Mouse (Mus musculus) fibroblast of lung, adult 2 months (primary cell): ENCODE measurements around the gene Mrpl27.
"Not testable (repeated sequence)": the region's sequence is repeated elsewhere in the genome, so short reads cannot be mapped to it uniquely, and the experiment has no call there.

Experiments used
- DNase-seq: peaks from one replicate; pipeline ENCODE4 v3.0.0-alpha.2; 2011; ENCODE audit warnings: low read depth

The Mrpl27 gene

GRCm38 (mm10) chr11:94674984-94675383 is 21.4 kb downstream of the Mrpl27 start:
- no peak for DNase-seq

DNA sequence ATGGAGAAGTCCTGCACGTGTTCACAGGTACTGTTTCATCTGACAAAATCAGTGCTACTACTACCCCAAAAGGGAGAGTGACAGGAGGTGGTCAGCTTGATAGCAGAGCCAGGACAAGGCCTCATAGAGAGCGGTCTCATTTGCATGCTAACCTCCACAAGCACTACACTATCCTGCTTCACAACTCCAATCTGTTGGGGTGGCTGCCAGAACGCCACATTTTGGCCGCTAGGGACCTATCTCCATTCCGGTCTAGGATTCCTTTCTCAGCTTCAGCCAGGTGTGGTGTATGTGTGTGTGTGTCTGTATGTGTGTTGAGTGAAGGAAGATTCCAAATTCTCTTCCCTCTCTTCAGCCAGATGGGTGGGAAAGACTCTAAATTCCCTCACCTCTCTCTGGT is 21.9 kb downstream of the Mrpl27 start:
- DNase-seq: no peak

- DNase-seq: no peak
These were observed 22.7 kb downstream of the Mrpl27 start for GRCm38 (mm10) chr11:94676308-94676707.

DNA sequence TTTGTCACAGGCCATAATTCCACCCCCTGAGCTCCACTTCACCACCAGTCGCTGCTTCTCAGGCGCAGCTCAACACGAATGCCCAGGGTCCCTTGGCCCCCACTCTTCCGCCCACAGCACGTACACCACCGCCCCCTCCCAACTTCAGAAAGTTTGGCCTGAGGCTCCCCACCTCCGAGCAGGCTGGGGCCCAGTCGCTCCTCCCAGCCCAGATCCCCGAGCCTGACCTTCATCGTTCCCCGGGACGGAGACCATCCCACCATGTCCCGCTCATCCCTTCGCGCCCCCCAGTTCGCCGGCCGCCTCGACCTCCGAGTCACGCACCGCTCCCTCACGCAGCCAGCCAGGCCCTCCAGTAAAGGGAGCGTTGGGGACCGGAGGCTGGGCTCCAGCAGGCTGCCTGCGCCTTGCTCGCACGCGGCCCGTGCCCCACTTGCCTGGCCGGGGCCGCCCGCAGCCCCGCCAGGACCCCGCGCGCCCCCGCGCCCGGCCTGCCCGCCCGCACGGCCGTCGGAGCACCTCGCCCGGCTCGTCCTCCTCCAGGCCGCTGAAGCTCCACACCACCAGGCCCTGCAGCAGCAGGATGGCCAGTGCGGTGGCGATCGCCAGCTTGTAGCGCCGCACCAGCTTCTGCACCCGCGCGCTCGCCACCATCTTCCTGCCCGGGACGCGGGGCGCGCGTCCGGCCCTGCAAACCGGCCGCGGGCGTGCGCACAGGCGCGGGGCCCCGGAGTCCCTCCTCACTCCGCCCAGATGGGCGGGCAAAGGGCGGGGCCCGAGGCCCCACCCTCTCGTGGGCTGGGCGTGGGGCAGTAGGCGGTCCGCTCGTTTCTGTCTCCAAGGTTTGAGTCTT is 23.4 kb downstream of the Mrpl27 start, which contains the start of gene Xylt2:
Xylt2 (minus strand) TSS at position 762 of the 853 bp plus-strand sequence.
- peak; percentile 63 for DNase-seq

GRCm38 (mm10) chr11:94677607-94678145 is 24.1 kb downstream of the Mrpl27 start:
- DNase-seq: no peak

GRCm38 (mm10) chr11:94680639-94681038 is 27.1 kb downstream of the Mrpl27 start:
- DNase-seq: no peak

- DNase-seq: no peak
These were observed 28.1 kb downstream of the Mrpl27 start for GRCm38 (mm10) chr11:94681640-94682039.

- no peak for DNase-seq
These were observed 28.9 kb downstream of the Mrpl27 start for GRCm38 (mm10) chr11:94682427-94682826.

- no peak for DNase-seq
These were observed 33.6 kb downstream of the Mrpl27 start for GRCm38 (mm10) chr11:94687178-94687577.

- not testable (repeated sequence) for DNase-seq
These were observed 38.9 kb downstream of the Mrpl27 start for GRCm38 (mm10) chr11:94692502-94692901.

GRCm38 (mm10) chr11:94695508-94695907 is 41.9 kb downstream of the Mrpl27 start:
- DNase-seq: no peak

- DNase-seq: no peak
These were observed 43.6 kb downstream of the Mrpl27 start for GRCm38 (mm10) chr11:94697140-94697539.

GRCm38 (mm10) chr11:94697703-94698464 is 44.3 kb downstream of the Mrpl27 start:
- DNase-seq: no peak

- DNase-seq: no peak
These were observed 45.8 kb downstream of the Mrpl27 start for GRCm38 (mm10) chr11:94699399-94699798.

- DNase-seq: no peak
These were observed 48.0 kb downstream of the Mrpl27 start for GRCm38 (mm10) chr11:94701401-94702215.

GRCm38 (mm10) chr11:94702216-94702610 is 48.6 kb downstream of the Mrpl27 start:
- no peak for DNase-seq

GRCm38 (mm10) chr11:94704020-94704419 is 50.5 kb downstream of the Mrpl27 start:
- no peak for DNase-seq

DNA sequence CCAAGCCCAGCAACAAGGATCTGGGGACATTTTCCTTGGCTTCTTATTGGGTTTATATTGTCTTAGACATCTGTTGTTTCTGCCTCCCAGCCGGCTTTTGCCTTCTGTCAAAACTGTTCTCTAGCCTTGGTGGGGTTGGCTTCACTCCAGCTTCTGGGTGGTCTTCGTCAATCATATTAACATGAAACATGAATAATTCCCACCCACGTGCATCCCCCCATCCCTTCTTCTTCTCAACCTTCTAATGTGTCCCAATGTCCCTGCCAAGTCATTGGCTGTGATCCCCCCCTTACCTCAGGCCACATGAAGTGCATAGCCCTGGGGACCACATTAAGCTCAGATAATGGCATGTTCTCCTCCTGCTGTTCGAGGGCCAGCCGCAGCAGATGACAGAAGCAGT is 50.9 kb downstream of the Mrpl27 start, which contains the start of gene Gm11541:
Gm11541 (minus strand) TSS at position 28 of the 400 bp plus-strand sequence.
- DNase-seq: no peak
